Mouse (Mus musculus): ENCODE data around the gene Top3a. TPM values are rescaled to one million over a fixed set of nuclear protein-coding genes. Genes with fewer than 3 reads are reported as not detected.

Gene Top3a
- polyA plus RNA-seq, 1 experiment from 2014 or later: 20.5 TPM

- Histone ChIP-seq H3K4me1 (ENCODE audit: control insufficient read depth, insufficient read depth, low read length) (no peaks in the 10 kb centered on the region; the same call in 1 of the 2 replicates), H3K4me3 (ENCODE audit: low read depth, low read length) (no peak overlapping the region), H3K36me3 (replicated peaks; ENCODE audit: control insufficient read depth, insufficient read depth, low read depth, low read length) (peaks cover 4% of the 10 kb centered on the region; the same call in 1 of the 2 replicates), H3K4me2 (ENCODE audit: low read depth, low read length) (no peak overlapping the region), H3K9ac (replicated peaks; ENCODE audit: low read length) (no peak overlapping the region), H3K9me3 (replicated peaks; ENCODE audit: control insufficient read depth, low read length) (no peaks in the 10 kb centered on the region), H3K27me3 (ENCODE audit: control insufficient read depth, insufficient read depth, low read length) (no peaks in the 10 kb centered on the region), H3K27ac (replicated peaks; ENCODE audit: low read depth, low read length) (no peak overlapping the region)
- WGBS: 88% methylated on average over 8 of the region's 8 CpGs
- DNase-seq (ENCODE audit: low spot score): no peak
- ATAC-seq (replicated peaks; ENCODE audit: insufficient number of reproducible peaks, low FRiP score, low TSS enrichment, low read depth): no peak
These were observed 7.2 kb upstream of the Top3a start for GRCm38 (mm10) chr11:60784179-60784922.

- ATAC-seq (replicated peaks; ENCODE audit: insufficient number of reproducible peaks, low FRiP score, low TSS enrichment, low read depth) (no peak), DNase-seq (ENCODE audit: low spot score) (no peak)
- Histone ChIP-seq H3K4me3 (ENCODE audit: low read depth, low read length) (no peak overlapping the region), H3K9ac (replicated peaks; ENCODE audit: low read length) (no peak overlapping the region), H3K9me3 (replicated peaks; ENCODE audit: control insufficient read depth, low read length) (no peaks in the 10 kb centered on the region), H3K27ac (replicated peaks; ENCODE audit: low read depth, low read length) (no peak overlapping the region), H3K4me2 (ENCODE audit: low read depth, low read length) (peak overlapping the region; percentile 25; the same call in 1 of the 2 replicates), H3K4me1 (ENCODE audit: control insufficient read depth, insufficient read depth, low read length) (no peaks in the 10 kb centered on the region; the same call in 1 of the 2 replicates), H3K27me3 (ENCODE audit: control insufficient read depth, insufficient read depth, low read length) (no peaks in the 10 kb centered on the region), H3K36me3 (replicated peaks; ENCODE audit: control insufficient read depth, insufficient read depth, low read depth, low read length) (no peaks in the 10 kb centered on the region; the same call in 1 of the 2 replicates)
- 93% methylated on average over 10 of the region's 10 CpGs for WGBS
These were observed 2.6 kb upstream of the Top3a start for GRCm38 (mm10) chr11:60779673-60780189.

GRCm38 (mm10) chr11:60777801-60778370, 721 bp upstream of the Top3a start:
- H3K4me2 ChIP-seq (ENCODE audit: low read depth, low read length): peak overlapping the region; percentile 69
- no peaks in the 10 kb centered on the region; the same call in 1 of the 2 replicates for H3K36me3 ChIP-seq (replicated peaks; ENCODE audit: control insufficient read depth, insufficient read depth, low read depth, low read length)
- DNase-seq (ENCODE audit: low spot score) (no peak), ATAC-seq (replicated peaks; ENCODE audit: insufficient number of reproducible peaks, low FRiP score, low TSS enrichment, low read depth) (no peak)
- H3K27ac ChIP-seq (replicated peaks; ENCODE audit: low read depth, low read length): peak overlapping the region; percentile 52
- H3K4me3 ChIP-seq (ENCODE audit: low read depth, low read length): peak overlapping the region; percentile 70
- no peaks in the 10 kb centered on the region; the same call in 1 of the 2 replicates for H3K4me1 ChIP-seq (ENCODE audit: control insufficient read depth, insufficient read depth, low read length)
- 25% methylated on average over 16 of the region's 16 CpGs for WGBS
- peak overlapping the region; percentile 83 for H3K9ac ChIP-seq (replicated peaks; ENCODE audit: low read length)
- no peaks in the 10 kb centered on the region for H3K9me3 ChIP-seq (replicated peaks; ENCODE audit: control insufficient read depth, low read length)
- H3K27me3 ChIP-seq (ENCODE audit: control insufficient read depth, insufficient read depth, low read length): no peaks in the 10 kb centered on the region

GRCm38 (mm10) chr11:60776107-60776828, 897 bp downstream of the Top3a start:
- DNase-seq (ENCODE audit: low spot score) (no peak), ATAC-seq (replicated peaks; ENCODE audit: insufficient number of reproducible peaks, low FRiP score, low TSS enrichment, low read depth) (no peak)
- H3K4me2 ChIP-seq (ENCODE audit: low read depth, low read length): peak overlapping the region; percentile 62
- no peaks in the 10 kb centered on the region; the same call in 1 of the 2 replicates for H3K4me1 ChIP-seq (ENCODE audit: control insufficient read depth, insufficient read depth, low read length)
- 6% methylated on average over 17 of the region's 17 CpGs for WGBS
- H3K9me3 ChIP-seq (replicated peaks; ENCODE audit: control insufficient read depth, low read length): no peaks in the 10 kb centered on the region
- no peaks in the 10 kb centered on the region; the same call in 1 of the 2 replicates for H3K36me3 ChIP-seq (replicated peaks; ENCODE audit: control insufficient read depth, insufficient read depth, low read depth, low read length)
- peak overlapping the region; percentile 83 for H3K9ac ChIP-seq (replicated peaks; ENCODE audit: low read length)
- peak overlapping the region; percentile 70 for H3K4me3 ChIP-seq (ENCODE audit: low read depth, low read length)
- H3K27ac ChIP-seq (replicated peaks; ENCODE audit: low read depth, low read length): no peak overlapping the region
- no peaks in the 10 kb centered on the region for H3K27me3 ChIP-seq (ENCODE audit: control insufficient read depth, insufficient read depth, low read length)

GRCm38 (mm10) chr11:60775578-60775977, 1.6 kb downstream of the Top3a start:
- H3K4me3 ChIP-seq (ENCODE audit: low read depth, low read length): peak overlapping the region; percentile 70
- peak overlapping the region; percentile 6; the same call in 1 of the 2 replicates for H3K9ac ChIP-seq (replicated peaks; ENCODE audit: low read length)
- H3K27ac ChIP-seq (replicated peaks; ENCODE audit: low read depth, low read length): no peak overlapping the region
- H3K4me1 ChIP-seq (ENCODE audit: control insufficient read depth, insufficient read depth, low read length): no peaks in the 10 kb centered on the region
- peak overlapping the region; percentile 62 for H3K4me2 ChIP-seq (ENCODE audit: low read depth, low read length)
- ATAC-seq (replicated peaks; ENCODE audit: insufficient number of reproducible peaks, low FRiP score, low TSS enrichment, low read depth) (no peak), DNase-seq (ENCODE audit: low spot score) (no peak)
- H3K9me3 ChIP-seq (replicated peaks; ENCODE audit: control insufficient read depth, low read length): no peaks in the 10 kb centered on the region
- no peaks in the 10 kb centered on the region; the same call in 1 of the 2 replicates for H3K36me3 ChIP-seq (replicated peaks; ENCODE audit: control insufficient read depth, insufficient read depth, low read depth, low read length)
- WGBS: 57% methylated on average over 6 of the region's 6 CpGs
- H3K27me3 ChIP-seq (ENCODE audit: control insufficient read depth, insufficient read depth, low read length): no peaks in the 10 kb centered on the region

- no peak for ATAC-seq (replicated peaks; ENCODE audit: insufficient number of reproducible peaks, low FRiP score, low TSS enrichment, low read depth)
- H3K36me3 ChIP-seq (replicated peaks; ENCODE audit: control insufficient read depth, insufficient read depth, low read depth, low read length): no peaks in the 10 kb centered on the region; the same call in 1 of the 2 replicates
- no peaks in the 10 kb centered on the region for H3K9me3 ChIP-seq (replicated peaks; ENCODE audit: control insufficient read depth, low read length)
- no peak for DNase-seq (ENCODE audit: low spot score)
- H3K9ac ChIP-seq (replicated peaks; ENCODE audit: low read length): no peak overlapping the region
- H3K4me3 ChIP-seq (ENCODE audit: low read depth, low read length): no peak overlapping the region
- WGBS: 95% methylated on average over 1 of the region's 1 CpGs
- no peak overlapping the region for H3K4me2 ChIP-seq (ENCODE audit: low read depth, low read length)
- no peaks in the 10 kb centered on the region for H3K27me3 ChIP-seq (ENCODE audit: control insufficient read depth, insufficient read depth, low read length)
- H3K4me1 ChIP-seq (ENCODE audit: control insufficient read depth, insufficient read depth, low read length): no peaks in the 10 kb centered on the region
- H3K27ac ChIP-seq (replicated peaks; ENCODE audit: low read depth, low read length): no peak overlapping the region
These were observed 2.3 kb downstream of the Top3a start for GRCm38 (mm10) chr11:60774841-60775240.

GRCm38 (mm10) chr11:60774158-60774689, 2.9 kb downstream of the Top3a start:
- no peaks in the 10 kb centered on the region for H3K4me1 ChIP-seq (ENCODE audit: control insufficient read depth, insufficient read depth, low read length)
- H3K36me3 ChIP-seq (replicated peaks; ENCODE audit: control insufficient read depth, insufficient read depth, low read depth, low read length): no peaks in the 10 kb centered on the region
- no peak for DNase-seq (ENCODE audit: low spot score)
- 85% methylated on average over 3 of the region's 3 CpGs for WGBS
- no peak overlapping the region for H3K4me3 ChIP-seq (ENCODE audit: low read depth, low read length)
- no peak overlapping the region for H3K27ac ChIP-seq (replicated peaks; ENCODE audit: low read depth, low read length)
- H3K9me3 ChIP-seq (replicated peaks; ENCODE audit: control insufficient read depth, low read length): no peaks in the 10 kb centered on the region
- no peak overlapping the region for H3K4me2 ChIP-seq (ENCODE audit: low read depth, low read length)
- no peak overlapping the region for H3K9ac ChIP-seq (replicated peaks; ENCODE audit: low read length)
- ATAC-seq (replicated peaks; ENCODE audit: insufficient number of reproducible peaks, low FRiP score, low TSS enrichment, low read depth): no peak
- no peaks in the 10 kb centered on the region for H3K27me3 ChIP-seq (ENCODE audit: control insufficient read depth, insufficient read depth, low read length)

Measured in embryonic facial prominence, embryonic 11.5 days (tissue).